Mouse (Mus musculus) right cerebral cortex, postnatal 14 days (tissue): ENCODE data around the gene Vps9d1.
"Not testable (repeated sequence)": the region's sequence is repeated elsewhere in the genome, so short reads cannot be mapped to it uniquely, and the experiment has no call there.

Experiments
- DNase-seq: peaks from one replicate; pipeline ENCODE4 v3.0.0; 2022

Gene Vps9d1

DNA sequence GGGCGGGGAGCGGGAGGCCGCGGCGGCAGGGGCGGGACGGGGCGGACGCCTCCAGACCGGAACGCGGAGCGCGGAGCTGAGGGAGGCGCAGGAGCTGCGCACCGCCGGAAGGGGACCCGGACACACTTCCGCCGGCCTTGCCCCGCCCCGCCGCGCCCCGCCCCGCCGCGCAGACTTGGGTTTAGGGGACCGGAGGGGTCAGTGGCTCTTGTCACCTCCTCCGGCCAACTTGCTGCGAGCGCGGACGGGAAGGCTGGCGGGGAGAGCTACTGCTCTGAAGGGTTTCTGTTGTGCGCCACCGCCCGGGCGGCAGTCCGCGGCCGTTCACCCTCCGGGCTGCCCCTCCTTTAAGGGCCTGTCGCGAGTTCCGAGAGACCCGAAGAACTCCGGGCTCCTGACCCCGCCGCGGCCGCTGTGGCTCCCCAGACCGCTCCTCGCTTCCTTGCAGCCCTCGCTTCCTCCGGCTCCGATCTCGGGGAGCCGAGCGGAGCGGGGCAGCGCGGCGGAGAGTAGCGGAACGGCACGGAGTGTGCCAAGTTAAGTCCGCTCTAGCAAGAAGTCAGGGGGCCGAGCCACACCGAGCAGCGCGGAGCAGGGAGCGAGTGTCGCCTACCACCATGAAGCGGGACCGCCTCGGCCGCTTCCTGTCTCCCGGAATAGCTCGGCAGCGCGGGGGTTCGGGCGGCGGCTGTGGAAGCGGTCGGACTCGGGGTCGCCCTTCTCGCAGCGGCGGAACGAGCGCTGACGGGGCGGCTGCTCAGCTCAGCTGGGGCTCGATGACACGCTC is at the start of gene Vps9d1, which contains the start of gene Zfp276:
TSS of gene Vps9d1 (minus strand) at position 250 of the 787 bp plus-strand sequence.
TSS of gene Zfp276 (plus strand) at position 97 of the 787 bp plus-strand sequence.
- peak; percentile 88 for DNase-seq

DNA sequence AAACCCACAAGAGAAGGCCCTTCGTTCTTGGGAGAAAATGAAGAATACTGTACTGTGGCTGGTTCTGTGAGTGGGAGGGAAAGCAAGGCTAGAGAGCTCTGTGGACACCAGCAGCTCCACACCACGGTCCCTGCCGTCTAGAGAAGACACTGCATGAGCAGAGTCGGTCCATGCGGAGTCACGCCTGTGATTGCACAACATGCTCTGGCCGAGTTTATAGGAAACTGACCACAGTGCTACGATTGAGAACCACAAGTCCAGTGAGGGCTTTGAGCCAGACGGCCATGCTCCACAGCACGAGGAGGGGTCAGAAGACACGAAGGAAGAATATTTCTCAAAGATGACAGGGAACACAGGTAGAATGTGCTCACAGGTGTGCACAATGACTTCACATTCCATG is 44.2 kb upstream of the Vps9d1 start:
- DNase-seq: no peak

DNA sequence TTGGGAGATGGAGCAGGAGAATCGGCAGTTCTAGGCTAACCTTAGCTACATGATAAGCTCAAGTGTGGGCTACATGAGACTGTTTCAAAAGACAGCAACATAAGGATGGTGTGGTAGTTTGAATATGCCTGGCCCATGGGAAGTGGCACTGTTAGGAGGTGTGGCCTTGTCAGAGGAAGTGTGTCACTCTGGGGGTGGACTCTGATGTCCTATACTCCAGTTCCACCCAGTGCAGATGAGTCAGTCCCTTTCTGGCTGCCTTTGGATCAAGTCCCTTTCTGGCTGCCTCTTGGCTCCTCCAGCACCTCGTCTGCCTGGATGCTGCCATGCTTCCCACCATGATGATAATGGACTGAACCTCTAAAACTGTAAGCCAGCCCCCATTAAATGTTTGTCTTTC is 38.6 kb upstream of the Vps9d1 start:
- no peak for DNase-seq

DNA sequence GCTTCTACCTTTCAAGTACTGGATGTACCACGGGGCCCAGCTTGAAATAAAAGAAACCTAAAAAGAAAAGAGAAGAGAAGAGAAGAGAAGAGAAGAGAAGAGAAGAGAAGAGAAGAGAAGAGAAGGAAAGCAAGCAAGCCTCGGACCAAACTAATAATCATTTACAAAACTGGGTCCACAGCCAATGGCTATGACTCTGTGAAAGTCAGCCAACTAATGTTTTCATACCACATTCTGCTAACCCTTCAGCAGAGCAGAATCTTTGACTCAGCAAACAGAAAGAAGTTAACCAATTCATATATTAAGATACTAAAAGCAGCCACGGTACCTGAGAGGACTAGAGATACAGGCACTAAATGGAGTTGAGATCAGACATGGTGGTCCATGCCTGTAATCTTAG is 38.1 kb upstream of the Vps9d1 start:
- no peak for DNase-seq

DNA sequence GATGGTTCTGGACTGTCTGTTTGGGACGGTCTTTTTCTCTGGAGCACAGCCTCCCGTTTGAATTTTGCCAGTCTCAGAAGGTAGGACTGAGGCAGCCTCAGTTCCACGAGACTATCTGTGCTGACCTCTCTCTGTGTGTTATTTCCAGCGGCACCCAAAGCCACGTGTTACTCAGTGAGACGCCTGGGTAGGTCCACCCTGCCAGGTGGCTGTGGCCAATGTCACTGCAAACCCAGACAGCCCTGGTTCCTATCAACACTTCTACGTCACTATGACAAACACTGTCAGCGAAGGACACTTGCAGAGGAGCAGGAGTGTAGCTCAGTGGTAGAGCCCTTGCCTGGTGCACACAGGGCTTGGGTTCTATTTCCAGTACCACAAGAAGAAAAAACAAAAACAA is 37.6 kb upstream of the Vps9d1 start:
- DNase-seq: no peak

DNA sequence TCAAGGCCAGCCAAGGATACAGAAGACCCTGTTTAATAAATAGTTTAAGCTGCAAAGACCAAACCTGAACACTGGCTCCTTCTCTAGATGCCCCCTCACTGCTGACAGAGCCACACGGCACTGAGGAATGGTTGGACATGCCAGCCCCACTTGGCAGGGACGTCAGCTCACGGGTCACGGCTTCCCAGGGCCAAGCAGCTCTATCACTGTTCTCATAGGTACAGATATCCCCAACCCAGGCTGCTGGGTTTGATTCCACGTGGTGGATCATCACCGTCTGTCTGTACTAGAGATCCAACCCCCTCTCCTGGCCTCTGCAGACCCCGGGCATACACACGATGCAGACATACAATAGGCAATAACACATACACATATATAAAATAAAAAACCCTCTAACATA is 36.5 kb upstream of the Vps9d1 start:
- no peak for DNase-seq

DNA sequence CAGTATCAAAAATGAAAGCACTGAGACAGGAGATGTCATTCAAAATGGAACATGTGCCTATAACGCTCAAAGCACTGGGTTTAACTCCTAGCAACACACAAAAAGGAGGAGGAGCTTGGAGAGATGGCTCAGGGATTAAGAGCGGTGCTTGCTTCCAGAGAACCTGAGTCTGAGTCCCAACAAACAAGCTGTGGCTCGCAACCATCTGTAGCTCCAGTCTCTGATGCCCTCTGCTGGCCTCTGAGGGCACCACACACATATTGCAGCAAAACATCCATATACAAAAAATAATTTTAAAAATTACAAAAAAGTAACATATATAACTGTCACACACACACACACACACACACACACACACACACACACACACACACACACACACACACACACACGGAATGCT is 36.0 kb upstream of the Vps9d1 start:
- DNase-seq: peak; percentile 38

DNA sequence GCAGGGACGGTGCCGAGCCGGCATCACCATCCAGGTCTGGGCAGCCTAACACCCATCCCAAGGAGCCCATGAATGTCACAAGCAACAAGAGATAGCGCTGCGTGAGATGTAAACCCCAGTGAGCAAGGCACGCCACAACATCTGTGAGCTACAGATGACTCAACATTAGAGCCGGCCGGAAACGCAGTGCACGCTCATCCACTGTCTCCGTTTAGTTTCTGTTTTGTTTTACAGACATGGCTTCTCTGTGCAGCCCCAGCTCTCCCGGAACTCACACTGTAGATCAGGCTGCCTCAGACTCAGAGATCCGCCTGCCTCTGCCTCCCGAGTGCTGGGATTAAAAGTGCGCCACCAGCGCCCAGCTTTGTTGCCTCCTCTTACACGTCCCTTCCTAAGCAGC is 33.2 kb upstream of the Vps9d1 start:
- no peak for DNase-seq

DNA sequence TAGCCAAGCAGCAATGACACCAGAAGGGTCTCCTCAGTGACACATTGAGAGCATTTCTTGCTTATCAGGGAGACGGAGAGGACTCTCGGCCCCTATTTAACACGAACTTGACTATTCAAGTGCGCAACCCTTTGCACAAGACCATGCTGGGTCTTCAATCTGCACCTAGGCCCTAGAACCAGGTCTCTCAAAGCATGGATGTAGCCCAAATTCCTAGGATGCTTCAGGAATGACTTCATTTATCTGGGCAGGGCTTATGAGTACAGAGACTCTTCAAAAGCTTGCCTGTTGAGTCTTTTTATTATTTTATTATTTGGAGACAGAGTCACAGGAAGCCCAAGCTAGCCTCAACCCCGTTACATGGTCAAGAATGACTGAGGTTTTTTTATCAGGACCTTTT is 30.3 kb upstream of the Vps9d1 start:
- DNase-seq: no peak

DNA sequence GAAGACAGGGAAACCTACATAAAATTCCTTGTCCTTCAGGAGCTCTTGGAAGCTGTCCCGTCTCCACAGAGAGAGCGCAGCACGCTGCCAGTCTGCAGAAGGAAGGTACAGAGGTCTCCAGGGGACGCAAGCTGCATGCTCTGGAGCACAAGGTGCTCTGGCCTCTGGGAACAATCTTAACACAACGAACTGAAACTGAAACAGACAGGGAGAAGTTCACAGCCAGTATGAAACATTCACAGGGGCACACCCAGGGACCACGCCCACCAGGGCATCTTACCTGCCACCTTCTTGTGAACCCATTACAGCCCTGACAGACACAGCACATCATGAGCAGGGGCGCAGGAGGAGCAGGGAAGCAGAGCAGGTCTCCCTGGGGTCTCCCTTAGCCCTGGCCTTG is 29.8 kb upstream of the Vps9d1 start:
- DNase-seq: no peak

DNA sequence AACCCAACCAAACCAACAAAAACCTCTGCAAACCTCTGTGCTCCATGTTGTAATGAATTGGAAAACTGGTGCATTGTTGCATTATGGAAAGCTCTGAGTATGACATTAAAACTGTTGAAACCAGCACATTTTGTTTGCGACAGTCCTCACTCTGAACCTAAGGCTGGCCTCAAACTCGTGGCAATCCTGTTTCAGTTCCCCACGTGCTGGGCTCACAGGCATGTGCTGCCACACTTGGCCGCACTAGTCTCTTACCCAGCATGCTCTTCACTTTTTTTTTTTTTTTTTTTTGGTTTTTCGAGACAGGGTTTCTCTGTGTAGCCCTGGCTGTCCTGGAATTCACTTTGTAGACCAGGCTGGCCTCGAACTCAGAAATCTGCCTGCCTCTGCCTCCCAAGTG is 28.8 kb upstream of the Vps9d1 start:
- DNase-seq: not testable (repeated sequence)

DNA sequence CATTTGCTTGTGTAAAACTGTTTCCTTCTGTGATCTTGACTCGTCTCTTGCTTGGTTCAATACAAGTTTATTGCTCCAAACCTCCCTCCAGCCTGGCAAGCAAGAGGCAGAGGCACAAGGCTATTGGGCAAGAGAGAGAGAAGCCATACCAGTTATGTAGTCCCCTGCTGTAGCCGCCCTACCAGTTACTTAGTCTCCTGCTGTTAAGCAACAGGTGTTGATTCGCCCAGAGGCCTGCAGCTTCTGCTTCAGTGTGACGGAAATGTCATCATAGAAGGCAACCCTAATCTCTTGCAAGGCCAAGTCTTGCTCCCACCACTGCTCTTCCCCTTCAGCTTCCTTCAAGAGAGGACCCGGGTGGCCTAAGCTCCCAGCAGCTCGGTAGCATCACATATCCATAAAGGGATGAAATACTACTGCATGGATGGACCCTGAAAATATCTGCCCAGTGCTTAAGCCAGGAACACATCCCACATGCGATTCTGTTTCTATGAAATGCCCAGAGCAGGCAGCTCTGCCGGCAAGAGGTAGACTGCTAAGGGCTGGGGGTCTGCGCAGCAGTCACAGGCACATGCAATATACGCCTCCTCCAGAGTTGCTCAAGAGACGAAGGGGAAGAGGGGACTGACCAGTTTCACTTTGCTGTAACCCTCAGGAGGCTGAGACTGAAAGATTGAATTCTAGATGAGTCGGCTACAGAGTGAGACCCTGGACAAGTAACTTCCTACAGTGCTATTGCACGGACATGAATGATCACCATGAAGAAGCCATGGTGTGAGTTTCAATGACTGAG is 26.4 kb upstream of the Vps9d1 start:
- DNase-seq: no peak

DNA sequence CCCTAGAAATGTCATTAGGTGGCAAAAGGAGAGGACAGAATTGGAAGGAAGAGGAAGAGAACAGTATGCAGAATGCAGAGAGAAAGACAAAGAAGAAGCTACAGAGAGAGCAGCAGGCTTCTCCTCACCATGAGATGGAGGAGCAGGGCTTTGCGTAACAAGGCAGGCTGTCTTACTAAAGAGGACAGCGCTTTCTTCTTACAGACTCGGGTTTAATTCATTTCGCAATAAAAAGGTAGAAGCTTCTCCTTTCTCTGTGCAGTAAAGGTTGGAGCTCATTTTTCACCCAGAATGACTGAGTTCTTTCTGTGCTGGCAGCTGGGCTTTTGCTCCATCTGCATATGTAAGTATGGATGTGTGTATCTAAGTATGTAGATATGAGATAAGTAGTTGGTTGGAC is 25.7 kb upstream of the Vps9d1 start:
- no peak for DNase-seq

DNA sequence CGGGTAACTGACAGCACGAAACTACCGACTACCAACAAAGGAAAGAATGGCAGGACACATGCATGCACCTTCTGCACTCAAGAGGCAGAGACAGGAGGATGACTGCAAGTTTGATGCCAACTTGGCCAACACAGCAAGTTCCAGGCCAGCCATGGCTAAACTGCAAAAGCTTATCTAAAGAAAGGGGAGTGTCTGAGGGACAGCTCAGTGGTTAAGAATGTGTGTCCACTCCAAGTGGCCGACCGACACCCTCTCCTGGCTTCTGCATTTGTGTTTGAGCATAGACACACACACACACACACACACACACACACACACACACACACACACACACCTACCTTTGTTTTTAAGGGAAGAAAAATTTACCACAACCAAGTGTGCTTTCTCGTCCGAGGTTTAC is 24.3 kb upstream of the Vps9d1 start:
- no peak for DNase-seq

DNA sequence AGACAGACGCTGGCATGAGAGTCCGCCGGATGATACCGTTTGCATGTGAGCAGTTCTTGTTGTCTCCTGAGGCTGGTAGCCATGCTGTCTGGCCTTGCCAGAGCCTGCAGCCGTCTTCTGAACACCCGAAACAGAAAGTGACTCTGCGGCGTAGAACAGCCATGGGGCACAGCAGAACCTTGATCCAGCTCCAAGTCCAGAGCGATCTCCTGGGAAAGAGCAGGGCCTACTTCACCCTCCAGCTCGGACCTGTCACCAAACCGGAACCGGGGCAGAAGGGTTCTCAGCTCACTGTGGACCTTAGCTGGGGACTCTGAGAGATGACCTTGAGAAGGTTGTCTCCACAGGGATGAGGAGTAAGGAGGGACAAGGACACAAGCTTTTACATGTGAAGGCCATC is 20.9 kb upstream of the Vps9d1 start:
- no peak for DNase-seq

DNA sequence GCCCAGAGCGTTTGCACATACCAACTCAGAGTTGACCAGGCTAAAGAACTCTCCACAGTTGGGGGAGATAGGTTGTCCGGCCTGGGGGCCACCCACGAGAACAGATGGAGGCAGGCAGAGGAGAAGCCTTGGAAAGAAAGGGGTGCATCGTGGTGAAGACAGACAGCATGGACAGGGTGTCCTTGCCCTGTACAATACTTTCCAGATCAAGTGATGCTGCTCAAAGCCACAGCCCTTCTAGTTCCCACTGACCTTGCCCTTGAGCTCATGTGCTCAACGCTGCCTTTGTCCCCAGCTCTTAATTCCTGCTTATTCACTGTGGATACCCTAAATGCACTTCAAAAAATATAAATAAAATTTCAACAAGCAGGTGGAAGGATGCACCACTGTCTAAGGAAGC is 20.3 kb upstream of the Vps9d1 start:
- DNase-seq: no peak

DNA sequence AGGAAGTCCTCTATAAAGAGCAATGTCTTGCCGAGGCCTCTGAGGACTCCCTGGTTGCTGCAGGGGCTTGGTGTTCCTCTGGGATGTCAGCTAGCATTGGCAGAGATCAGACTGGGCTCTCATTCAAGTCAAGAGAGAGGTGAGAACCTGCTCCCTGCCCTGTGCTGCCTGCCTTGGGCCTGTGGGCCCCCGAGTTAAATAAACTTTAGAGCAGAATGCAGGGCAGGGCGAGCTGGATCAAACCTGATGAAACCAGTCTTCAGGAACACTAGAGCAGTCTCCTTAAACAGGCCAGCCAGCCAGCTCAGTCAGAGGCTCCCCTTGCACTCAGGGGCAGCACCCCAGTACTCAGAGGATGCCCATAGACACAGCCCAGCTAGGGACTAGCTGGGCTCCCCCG is 17.8 kb upstream of the Vps9d1 start:
- DNase-seq: no peak

DNA sequence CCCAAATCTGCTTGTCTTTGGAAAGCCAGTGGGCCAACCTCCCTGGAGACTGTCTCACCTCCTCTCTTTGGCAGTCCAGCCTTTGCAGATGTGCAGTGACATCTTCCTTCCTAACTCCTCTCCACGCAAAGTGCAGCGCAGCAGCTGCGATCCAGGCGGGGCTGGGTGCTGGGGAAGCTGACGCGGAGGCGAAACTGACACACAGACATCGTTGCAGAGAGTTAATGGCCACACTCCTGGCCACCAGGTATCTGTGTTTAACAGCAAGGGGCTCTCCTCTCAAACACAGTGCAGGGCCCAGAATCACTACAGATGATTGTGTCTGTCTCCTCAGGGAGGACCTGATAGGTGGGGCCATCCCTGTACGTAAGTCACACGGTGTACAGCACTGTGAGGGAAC is 17.0 kb upstream of the Vps9d1 start:
- DNase-seq: no peak

DNA sequence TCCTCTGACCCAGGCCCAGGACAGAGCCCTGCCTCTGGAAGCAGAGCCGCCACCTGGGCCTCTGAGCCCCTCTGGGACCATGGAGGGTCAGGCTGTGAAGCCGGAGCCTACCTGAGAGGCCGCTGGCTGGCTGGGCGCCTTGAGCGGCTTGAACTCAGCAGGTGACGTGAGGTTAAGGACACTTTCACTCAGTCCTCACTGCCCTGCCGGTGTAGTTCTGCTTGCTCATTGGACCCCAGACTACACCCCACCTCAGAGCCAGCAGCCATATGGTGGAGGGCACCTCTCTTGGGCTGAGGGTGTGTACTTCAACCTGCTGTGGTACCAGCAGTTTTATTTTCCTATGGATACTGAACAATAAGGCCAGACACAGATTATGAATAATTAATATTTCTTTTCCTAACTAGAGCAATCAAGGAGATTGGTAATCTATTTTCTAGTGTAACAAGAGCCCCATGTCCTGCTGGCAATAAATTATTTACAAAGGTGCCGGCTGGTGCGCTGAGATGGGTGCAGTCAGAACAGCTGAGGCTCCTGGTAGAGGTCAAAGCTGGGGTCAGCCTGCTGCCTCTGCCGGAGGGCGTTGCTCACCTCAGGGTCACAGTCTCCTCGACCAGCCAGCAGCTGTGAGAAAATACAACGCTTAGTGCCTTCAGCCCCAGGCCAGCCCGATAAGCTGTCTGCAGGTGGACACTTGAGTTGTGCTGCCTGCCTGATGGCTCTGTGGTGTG is 13.9 kb upstream of the Vps9d1 start:
- no peak for DNase-seq

DNA sequence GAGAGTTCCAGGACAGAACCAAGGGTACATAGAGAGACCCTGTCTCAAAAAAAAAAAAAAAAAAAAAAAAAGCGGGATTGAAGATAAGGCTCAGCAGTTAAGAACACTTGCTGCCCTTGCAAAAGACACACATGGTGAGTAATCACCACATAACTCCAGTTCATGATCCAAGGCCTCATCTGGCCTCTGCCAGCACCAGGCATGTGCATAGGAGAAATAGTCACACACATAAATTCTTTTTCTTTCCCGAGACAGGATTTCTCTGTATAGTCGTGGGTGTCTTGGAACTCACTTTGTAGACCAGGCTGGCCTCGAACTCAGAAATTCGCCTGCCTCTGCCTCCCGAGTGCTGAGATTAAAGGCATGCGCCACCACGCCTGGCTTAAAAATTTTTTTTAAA is 3.4 kb upstream of the Vps9d1 start:
- DNase-seq: not testable (repeated sequence)

DNA sequence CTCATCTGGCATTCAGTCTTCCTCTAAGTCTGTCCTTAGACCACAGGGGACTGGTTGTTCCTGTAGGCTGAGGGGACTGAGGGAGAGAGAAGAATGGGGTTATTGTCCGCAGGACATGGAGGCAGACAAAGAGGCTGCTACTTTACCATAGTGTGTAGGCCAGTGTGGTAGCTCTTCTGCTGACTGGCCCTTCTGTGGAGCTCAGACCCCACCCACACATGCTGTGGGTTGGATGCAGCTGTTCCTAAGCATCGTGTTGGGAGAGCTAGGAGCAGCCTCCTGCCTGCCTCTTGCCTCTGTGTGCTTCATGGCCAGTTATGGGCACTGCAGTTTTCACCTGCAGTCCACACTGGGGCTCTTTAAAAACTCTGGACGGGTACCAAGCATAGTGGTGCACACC is 3.0 kb upstream of the Vps9d1 start:
- no peak for DNase-seq

DNA sequence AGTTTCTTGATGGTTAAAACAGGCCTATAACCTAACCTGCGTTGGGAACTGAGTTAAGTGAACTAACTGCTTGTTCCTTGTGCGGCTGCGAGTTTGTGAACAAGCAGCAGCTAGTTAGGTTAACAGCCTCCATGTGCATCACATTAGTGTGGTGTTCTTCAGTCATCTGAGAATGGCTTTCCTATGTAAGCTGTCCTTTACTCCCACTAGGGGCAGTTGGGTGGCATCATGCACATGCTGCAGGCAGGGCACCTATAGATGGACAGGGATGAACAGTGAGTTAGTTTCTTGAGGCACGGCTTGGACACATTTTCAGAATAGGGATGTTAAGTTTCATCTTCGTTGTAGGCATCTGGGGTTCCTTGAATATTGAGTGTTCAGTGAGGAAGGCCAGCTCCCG is 1.0 kb upstream of the Vps9d1 start:
- no peak for DNase-seq

DNA sequence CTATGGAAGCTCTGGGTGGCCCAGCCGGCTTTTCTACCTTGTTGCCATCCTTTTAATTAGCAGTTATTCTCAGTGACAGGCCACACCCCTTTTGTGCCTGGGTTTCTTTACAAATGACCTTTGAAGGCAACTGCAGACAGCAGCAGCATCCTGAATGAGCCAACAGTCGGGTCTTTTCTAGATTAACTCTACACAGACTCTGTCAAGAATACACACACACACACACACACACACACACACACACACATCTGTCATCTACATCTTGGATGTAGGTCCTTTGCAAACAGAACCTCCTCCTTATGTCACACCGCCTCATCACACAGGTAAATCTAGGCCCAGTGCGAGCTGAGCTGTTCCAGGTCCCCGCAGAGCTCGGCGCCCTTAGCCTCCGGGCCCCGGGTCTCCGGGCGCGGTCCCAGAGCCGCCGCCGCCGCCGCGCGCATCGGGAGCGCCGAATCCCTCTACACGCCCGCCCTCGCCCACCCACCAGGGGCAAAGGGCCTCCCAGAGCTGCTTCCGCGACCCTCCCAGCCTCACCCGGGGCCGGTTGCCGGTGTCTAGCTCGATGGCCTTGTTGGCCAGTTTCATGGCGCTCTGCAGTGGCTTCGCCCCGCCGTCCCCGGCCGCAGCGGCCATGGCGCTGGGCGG is 573 bp downstream of the Vps9d1 start:
- DNase-seq: no peak
